Mouse (Mus musculus) gonadal fat pad, adult 2 months (tissue): Measurements from ENCODE around the gene Iqch. TPM values are rescaled to one million over a fixed set of nuclear protein-coding genes. Genes with fewer than 3 reads are reported as not detected.
"Not testable (repeated sequence)": the region's sequence is repeated elsewhere in the genome, so short reads cannot be mapped to it uniquely, and the experiment has no call there.

Source experiments
- DNase-seq: peaks from one replicate; pipeline ENCODE4 v3.0.0-alpha.2; 2012; ENCODE audit warnings: low read depth
- polyA plus RNA-seq: library from polyadenylated mRNA; depleted of rRNA; stranded (reverse); fragments of >200 nt; gene quantifications from 2 replicates; pipeline ENCODE4 v1.2.3, GENCODE M21; 2012

The Iqch gene
- polyA plus RNA-seq, 1 experiment: 0.14 TPM

GRCm38 (mm10) chr9:63568314-63568713, 34.0 kb downstream of the Iqch start:
- no peak for DNase-seq

GRCm38 (mm10) chr9:63563436-63563835, 38.9 kb downstream of the Iqch start:
- no peak for DNase-seq

GRCm38 (mm10) chr9:63561931-63562330, 40.4 kb downstream of the Iqch start:
- DNase-seq: no peak

- DNase-seq: no peak
Observed at GRCm38 (mm10) chr9:63556933-63557332, 45.4 kb downstream of the Iqch start.

GRCm38 (mm10) chr9:63556316-63556715, 46.0 kb downstream of the Iqch start:
- DNase-seq: no peak

- no peak for DNase-seq
Observed at GRCm38 (mm10) chr9:63555460-63555990, 46.8 kb downstream of the Iqch start.

- DNase-seq: no peak
Observed at GRCm38 (mm10) chr9:63553628-63554027, 48.7 kb downstream of the Iqch start.

- not testable (repeated sequence) for DNase-seq
Observed at GRCm38 (mm10) chr9:63550701-63551100, 51.6 kb downstream of the Iqch start.

GRCm38 (mm10) chr9:63548966-63549365, 53.3 kb downstream of the Iqch start:
- no peak for DNase-seq

GRCm38 (mm10) chr9:63541926-63542325, 60.4 kb downstream of the Iqch start:
- DNase-seq: no peak

- no peak for DNase-seq
Observed at GRCm38 (mm10) chr9:63541301-63541700, 61.0 kb downstream of the Iqch start.

- DNase-seq: no peak
Observed at GRCm38 (mm10) chr9:63537489-63537888, 64.8 kb downstream of the Iqch start.

- no peak for DNase-seq
Observed at GRCm38 (mm10) chr9:63535042-63535441, 67.3 kb downstream of the Iqch start.

- no peak for DNase-seq
Observed at GRCm38 (mm10) chr9:63534371-63534780, 67.9 kb downstream of the Iqch start.

GRCm38 (mm10) chr9:63532966-63533711, 69.2 kb downstream of the Iqch start:
- DNase-seq: no peak

GRCm38 (mm10) chr9:63523937-63524253, 78.4 kb downstream of the Iqch start:
- DNase-seq: no peak

GRCm38 (mm10) chr9:63523251-63523936, 78.9 kb downstream of the Iqch start:
- no peak for DNase-seq

GRCm38 (mm10) chr9:63512851-63513250, 89.4 kb downstream of the Iqch start:
- no peak for DNase-seq

- DNase-seq: no peak
Observed at GRCm38 (mm10) chr9:63511034-63511433, 91.3 kb downstream of the Iqch start.

- no peak for DNase-seq
Observed at GRCm38 (mm10) chr9:63507110-63507509, 95.2 kb downstream of the Iqch start.

- no peak for DNase-seq
Observed at GRCm38 (mm10) chr9:63503890-63504289, 98.4 kb downstream of the Iqch start.

GRCm38 (mm10) chr9:63501516-63501915, 100.8 kb downstream of the Iqch start:
- DNase-seq: no peak

GRCm38 (mm10) chr9:63499912-63500311, 102.4 kb downstream of the Iqch start:
- DNase-seq: no peak
